Mouse (Mus musculus): Measurements from ENCODE around the gene Bank1.

- no peak for TF ChIP-seq CTCF (IDR thresholded peaks at IDR 0.05; ENCODE audit: low read depth, low read length)
- no peak for TF ChIP-seq GATA1 (IDR thresholded peaks at IDR 0.05; ENCODE audit: borderline replicate concordance, low read length)
- no peak for TF ChIP-seq POLR2AphosphoS5 (IDR thresholded peaks at IDR 0.05; ENCODE audit: insufficient replicate concordance, low read depth, low read length)
- no peak for TF ChIP-seq GATA2 (IDR thresholded peaks at IDR 0.05; ENCODE audit: borderline replicate concordance, low read depth, low read length)
Measured at GRCm38 (mm10) chr3:136010616-136011015, 315.2 kb downstream of the Bank1 start.
